Mouse (Mus musculus) cerebellum, adult 11-12 months (tissue): ENCODE results near the gene R3hdm4.
A peak's percentile ranks its signal among the peaks of the same experiment; 100 is the strongest.

ENCODE experiments used
- DNase-seq: peaks from one replicate; pipeline ENCODE4 v3.0.0; 2022

The R3hdm4 gene

GRCm38 (mm10) chr10:79940749-79941148, 19.7 kb upstream of the R3hdm4 start:
- no peak for DNase-seq

DNA sequence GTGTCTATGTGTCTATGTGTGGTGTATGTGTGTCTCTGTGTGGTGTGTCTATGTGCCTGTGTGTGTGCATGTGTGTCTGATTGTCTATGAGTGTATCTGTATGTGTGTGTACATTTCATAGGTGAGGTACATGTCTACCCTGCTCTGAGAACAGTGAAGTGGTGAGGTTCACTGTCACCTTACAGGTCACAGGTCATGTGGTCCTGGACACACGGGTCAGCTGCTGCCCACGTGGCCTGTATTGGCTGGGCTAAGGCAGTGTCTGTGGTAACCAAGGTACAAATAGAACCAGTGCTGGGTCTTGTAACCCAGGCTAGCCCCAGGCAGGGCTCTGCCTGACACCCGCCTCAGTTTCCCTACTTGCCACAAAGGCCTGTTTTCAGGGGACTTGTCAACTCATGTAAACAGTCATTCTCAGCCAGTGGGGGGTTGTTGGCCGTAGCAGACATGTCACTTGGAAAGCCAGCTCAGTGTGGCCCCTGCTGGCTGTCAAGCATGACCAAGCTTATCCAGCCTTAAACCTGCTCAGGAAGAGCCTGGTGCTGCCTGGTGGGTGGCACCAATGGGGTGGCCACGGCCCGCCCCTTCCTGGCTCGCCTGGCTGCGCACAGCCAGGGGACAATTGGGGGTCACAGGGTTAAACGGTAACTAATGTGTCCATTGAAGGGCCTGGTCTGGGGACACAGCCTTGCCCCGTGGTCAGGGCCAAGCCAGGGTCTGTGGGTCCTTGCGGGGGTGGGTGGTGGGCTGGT, 16.9 kb upstream of the R3hdm4 start:
- DNase-seq = no peak

DNA sequence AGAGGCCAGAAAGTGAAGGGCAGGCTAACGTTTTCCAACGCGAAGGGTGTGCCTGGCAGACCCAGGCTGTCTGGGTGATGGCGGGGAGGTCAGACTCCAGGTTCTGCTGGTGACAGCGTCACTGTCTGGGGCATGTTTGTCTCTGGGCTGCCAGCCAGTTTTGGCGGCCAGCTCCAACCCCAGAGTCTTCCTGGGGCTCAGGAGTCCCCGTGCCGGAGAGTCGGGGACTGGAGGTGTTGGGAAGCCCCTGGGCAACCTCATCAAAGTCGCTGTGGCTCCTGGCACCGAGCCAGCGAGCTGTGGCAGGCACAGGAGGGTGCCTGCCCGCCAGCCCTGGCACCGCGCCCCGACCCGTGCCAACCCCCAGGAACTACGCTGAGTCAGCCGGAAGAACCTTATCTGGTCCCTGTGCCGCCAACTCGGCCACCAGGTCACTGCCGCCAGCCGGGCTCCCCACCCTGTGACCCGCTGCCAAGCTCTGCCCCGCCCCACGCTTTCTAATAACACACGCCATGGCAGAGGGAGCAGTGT, 16.0 kb upstream of the R3hdm4 start:
- DNase-seq = peak; percentile 73

- DNase-seq = no peak
Measured at GRCm38 (mm10) chr10:79936284-79936910, 15.4 kb upstream of the R3hdm4 start.

DNA sequence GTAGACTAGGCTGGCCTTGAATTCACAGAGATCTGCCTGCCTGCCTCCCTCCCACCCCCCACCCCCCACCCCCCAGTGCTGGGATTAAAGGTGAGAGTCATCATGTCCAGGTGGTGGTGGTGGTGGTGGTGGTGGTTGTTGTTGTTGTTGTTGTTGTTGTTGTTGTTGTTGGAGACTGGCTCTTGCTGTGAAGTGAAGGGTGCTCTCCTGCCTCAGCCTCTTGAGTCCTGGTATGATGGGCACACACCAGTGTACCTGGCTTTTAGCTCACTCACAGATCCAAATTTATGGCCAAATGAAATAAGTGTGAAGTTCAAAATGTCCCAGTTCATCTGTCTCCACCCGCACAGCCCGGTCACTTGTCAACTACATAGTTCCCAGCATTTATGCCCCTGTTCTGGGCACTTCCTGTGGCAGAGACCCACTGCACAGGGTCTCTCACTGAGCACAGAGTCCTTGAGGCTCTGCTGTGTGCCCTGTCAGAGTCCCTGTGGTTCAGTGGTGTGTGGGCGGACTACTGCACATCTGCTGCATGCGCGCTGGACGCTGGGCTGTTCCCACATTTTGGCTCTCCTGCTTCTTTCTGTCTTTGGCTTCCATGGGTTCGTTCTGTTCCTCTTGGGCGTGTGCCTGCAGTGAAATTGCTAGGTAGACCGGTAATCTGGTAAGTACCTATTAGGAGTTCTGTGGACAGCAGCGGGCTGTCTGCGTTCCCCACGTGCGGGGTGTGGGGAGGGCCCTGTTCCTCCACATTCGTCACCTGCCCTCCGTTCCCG, 14.0 kb upstream of the R3hdm4 start:
- no peak for DNase-seq

GRCm38 (mm10) chr10:79934272-79934721, 13.3 kb upstream of the R3hdm4 start:
- peak; percentile 78 for DNase-seq

DNA sequence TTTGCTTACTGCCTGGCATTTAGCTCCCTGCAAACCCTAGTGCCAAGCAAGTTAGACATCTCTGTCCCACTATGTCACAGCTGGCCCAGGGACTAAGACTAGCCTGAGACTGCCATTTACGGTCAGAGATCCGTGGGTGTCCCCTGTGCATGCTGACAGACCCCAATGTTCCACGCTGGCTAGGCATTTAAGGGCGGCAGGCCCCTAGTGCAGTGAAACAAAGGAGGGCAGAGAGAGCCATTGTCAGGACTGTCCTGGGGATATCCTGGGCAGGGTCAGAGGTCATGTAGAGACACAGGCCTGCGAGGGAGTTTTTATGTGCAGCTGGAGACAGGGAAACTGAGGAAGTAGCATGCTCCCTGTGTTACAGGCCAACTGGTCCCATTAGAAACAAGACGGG, 12.9 kb upstream of the R3hdm4 start:
- DNase-seq = no peak

GRCm38 (mm10) chr10:79933145-79933679, 12.2 kb upstream of the R3hdm4 start:
- peak; percentile 60 for DNase-seq

- peak; percentile 78 for DNase-seq
Measured at GRCm38 (mm10) chr10:79932736-79933135, 11.7 kb upstream of the R3hdm4 start.

DNA sequence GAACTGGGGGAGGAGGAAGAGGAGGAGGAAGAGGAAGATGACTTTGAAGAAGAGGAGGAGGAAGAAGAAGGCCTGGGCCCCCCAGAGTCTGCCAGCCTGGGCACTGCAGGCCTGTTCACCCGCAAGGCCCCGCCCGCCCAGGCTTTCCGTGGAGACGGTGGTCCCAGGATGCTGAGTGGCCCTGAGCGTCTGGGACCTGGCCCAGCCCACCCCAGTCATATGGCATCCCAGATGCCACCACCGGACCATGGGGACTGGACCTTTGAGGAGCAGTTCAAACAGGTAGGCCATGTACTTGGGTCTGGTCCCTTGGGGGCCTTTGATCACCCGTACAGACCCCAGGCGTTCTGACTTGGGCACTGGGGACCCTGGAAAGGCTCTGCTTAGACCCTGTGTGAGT, 10.8 kb upstream of the R3hdm4 start:
- DNase-seq = peak; percentile 49

GRCm38 (mm10) chr10:79930826-79931186, 9.8 kb upstream of the R3hdm4 start:
- DNase-seq = no peak

DNA sequence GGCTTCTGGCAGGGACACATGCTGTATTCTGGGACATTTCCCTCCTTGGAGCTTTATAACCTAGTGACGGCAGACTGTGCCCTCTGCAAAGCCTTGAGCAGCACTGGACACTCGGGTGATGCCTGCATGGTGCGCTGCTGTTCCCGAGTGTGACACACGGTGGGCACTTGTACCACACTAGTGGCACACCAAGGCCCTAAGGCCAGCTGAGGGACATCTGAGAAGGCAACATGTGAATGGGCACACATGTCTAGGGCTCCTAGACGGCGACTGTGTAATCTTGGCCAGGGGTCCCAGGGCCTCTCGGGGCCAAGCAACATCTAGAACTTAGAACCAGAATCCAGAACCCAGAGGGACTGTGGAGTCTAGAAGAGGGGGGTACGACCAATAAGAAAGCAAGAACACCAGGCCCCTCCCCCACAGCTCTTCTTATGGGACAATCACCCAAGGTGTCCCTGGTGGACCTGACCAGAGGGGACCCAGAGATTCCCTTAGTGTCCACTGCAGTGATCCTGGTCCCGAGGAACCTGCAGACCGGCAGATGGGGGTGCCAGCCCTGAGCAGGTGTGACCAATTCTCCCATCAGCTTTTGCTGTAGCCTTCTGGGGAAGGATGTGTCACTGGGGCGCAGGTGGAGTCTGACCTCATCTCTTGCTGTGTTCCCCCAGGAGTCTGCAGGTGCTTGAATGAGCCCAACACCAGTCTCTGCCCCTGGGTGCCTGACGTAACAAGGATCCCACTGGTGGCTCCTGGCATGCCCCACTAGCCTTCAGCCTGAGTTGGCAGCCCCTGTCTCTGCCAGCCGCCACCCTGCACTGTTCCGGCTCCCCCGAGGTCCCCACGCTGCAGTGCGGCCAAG, 9.2 kb upstream of the R3hdm4 start:
- peak; percentile 53 for DNase-seq

GRCm38 (mm10) chr10:79928907-79929701, 8.1 kb upstream of the R3hdm4 start:
- DNase-seq = peak; percentile 65

DNA sequence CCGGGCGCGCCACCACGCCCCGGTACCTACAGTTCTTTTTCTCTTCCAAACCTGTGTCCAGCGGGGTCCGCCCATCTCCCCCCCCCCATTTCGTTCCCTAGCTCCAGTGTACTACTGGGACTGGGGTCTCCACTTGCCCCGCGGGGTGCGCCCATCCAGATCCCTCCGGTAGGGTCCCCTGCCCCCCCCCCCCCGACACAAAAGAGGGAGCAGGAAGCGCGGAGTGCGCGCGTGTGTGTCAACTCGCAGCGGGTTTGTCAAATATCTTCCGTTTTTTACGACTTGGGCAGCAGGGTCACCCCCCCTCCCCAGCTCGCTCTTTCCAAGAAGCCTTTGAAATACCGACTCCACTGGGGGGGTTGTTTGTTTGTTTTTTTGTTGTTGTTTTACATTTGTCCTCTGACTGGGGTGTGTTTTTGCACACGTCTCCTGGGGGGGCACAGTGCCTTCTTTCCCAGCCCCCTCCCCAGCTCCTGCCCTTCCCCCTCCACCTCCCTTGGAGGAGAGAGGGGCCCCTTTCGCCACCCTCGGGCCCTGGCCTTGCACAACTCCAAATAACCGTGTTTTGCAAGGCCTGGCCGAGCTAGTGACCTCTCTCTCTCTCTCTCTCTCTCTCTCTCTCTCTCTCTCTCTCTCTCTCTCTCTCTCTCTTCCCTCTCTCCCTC, 7.2 kb upstream of the R3hdm4 start:
- peak; percentile 59 for DNase-seq

DNA sequence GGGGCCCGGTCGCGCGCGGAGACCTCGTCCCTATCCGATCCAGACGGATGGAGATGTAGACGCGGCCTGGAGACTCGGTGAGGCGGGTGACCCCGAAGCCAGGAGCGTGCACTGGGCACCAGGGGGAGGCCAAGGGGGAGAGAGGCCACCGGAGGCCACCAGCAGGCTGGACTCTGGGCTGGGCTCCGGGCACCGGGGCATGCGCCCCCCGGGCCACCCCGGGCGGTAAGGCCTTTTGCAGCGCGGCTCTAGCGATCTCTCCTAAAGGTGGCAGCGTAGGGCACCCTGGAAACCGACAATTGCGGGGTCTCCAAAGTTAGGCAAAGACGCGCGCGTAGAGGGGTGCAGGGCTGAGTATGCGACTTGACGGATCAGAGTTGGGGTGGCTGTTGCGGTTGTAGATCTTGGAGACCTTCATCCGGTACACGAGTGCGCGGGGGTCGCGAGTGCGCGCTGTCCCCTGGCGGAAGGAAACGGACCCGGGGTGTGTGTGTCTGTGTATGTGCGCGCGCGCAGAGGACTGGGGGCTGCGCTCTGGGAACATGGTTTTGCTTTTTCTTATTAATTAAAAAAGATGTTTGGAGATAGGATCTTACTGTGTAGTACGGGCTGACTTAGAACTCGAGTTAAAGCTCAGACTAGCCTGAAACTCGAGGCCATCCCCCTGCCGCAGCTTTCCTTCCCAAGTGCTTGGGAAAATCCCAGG, 6.5 kb upstream of the R3hdm4 start:
- peak; percentile 70 for DNase-seq

- peak; percentile 88 for DNase-seq
Measured at GRCm38 (mm10) chr10:79926491-79927323, 5.7 kb upstream of the R3hdm4 start, which contains the start of gene Arid3a. TSS of gene Arid3a (plus strand) at chr10:79927043.

DNA sequence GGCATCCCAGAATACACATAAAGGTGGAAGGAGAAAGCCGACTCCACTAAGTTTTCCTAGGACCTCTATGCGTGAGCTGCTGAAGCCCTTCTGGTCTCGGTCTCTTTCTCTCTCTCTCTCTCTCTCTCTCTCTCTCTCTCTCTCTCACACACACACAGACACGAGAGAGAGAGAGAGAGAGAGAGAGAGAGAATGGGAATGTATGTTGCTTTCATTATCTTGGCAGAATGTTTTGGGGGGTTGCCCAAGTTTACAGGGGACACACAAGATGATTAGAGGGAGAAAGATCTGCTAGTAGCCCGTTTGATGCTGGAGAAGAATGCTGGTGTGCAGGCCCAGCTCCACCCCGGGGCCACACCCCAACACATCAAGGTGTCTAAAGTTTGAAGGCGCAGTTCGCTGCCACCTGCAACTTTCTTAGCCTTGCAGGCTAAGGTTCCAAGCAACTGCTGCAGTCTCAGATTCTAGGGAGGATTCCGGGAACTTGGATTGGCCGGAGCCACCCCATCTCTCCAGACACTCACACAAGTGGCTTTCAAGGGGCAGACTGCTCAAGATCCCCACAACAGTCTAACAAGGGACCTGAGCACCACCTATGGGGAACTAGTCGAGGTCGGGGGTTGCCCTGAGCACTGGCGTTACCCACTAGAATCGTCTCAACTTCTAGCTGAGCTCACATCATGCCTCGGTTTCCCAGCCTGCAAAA, 4.9 kb upstream of the R3hdm4 start:
- peak; percentile 59 for DNase-seq

DNA sequence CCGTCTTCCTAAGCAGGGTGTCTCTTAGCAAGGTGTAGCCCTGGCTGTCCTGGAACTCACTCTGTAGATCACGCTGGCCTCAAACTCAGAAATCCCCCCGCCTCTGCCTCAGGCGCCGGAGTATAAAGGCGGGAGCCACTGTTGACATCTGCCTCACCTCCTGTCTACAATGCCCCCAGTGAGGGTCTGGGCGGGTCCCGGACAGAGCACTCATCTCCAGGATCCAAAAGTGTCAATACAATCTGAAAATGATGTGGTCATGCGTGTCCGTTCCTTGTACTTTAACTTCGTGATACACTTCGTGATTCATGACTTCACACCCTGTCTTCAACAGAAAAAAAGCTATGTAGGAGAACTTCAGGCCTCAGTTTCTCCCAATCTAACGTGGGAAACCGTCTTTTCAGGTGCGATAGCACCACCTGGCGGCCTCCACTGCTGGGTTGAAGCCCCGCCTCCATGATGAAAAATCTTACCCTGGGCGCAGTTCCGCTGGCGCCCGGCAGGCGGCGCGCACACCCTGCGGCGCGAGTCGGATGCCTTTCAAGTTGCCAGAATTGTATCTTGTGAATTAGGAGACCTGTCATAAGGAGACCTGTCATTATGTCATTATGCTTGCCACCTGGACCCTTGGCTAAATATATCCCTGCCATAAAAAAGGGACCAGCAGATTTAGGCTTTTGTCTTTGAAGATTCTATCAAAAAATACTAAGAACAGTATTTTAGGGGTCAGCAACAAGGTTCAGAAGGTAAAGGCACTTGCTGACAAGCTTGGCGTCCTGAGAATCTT, 4.2 kb upstream of the R3hdm4 start:
- DNase-seq = peak; percentile 89
